Mouse (Mus musculus): ENCODE results near the gene Sgms1. TPM values are rescaled to one million over a fixed set of nuclear protein-coding genes. Genes with fewer than 3 reads are reported as not detected.
"Not testable (repeated sequence)": the region's sequence is repeated elsewhere in the genome, so short reads cannot be mapped to it uniquely, and the experiment has no call there.

Sgms1 gene
- polyA plus RNA-seq, 1 experiment from 2014 or later: 14.3 TPM

GRCm38 (mm10) chr19:32137904-32138303, 251.6 kb downstream of the Sgms1 start:
- 86% methylated on average over 5 of the region's 5 CpGs for WGBS
- H3K27ac ChIP-seq: no peak overlapping the region
- no peak for DNase-seq (ENCODE audit: low spot score)
- no peaks in the 10 kb centered on the region for H3K36me3 ChIP-seq
- no peaks in the 10 kb centered on the region for H3K27me3 ChIP-seq (ENCODE audit: low read depth, poor library complexity, severe bottlenecking)
- H3K9me3 ChIP-seq (replicated peaks): no peaks in the 10 kb centered on the region
- H3K4me3 ChIP-seq: no peak overlapping the region
- peaks cover 5% of the 10 kb centered on the region for H3K4me1 ChIP-seq

- Histone ChIP-seq H3K27ac (no peak overlapping the region), H3K4me1 (peaks cover 7% of the 10 kb centered on the region), H3K9me3 (replicated peaks) (no peaks in the 10 kb centered on the region), H3K4me3 (no peak overlapping the region), H3K27me3 (ENCODE audit: low read depth, poor library complexity, severe bottlenecking) (no peaks in the 10 kb centered on the region), H3K36me3 (no peaks in the 10 kb centered on the region)
- no peak for DNase-seq (ENCODE audit: low spot score)
- 64% methylated on average over 4 of the region's 4 CpGs for WGBS
These were observed 252.5 kb downstream of the Sgms1 start for GRCm38 (mm10) chr19:32136888-32137625.

GRCm38 (mm10) chr19:32131707-32132488, 257.6 kb downstream of the Sgms1 start:
- not testable (repeated sequence) for H3K4me3 ChIP-seq; H3K9me3 ChIP-seq (replicated peaks); H3K36me3 ChIP-seq; H3K27ac ChIP-seq; DNase-seq (ENCODE audit: low spot score); H3K27me3 ChIP-seq (ENCODE audit: low read depth, poor library complexity, severe bottlenecking)
- H3K4me1 ChIP-seq: peaks cover 17% of the 10 kb centered on the region
- WGBS: 89% methylated on average over 17 of the region's 17 CpGs

GRCm38 (mm10) chr19:32129281-32129680, 260.2 kb downstream of the Sgms1 start:
- no peaks in the 10 kb centered on the region for H3K27me3 ChIP-seq (ENCODE audit: low read depth, poor library complexity, severe bottlenecking)
- no peak overlapping the region for H3K27ac ChIP-seq
- H3K4me1 ChIP-seq: peaks cover 15% of the 10 kb centered on the region
- WGBS: 96% methylated on average over 8 of the region's 8 CpGs
- H3K36me3 ChIP-seq: no peaks in the 10 kb centered on the region
- no peak overlapping the region for H3K4me3 ChIP-seq
- no peaks in the 10 kb centered on the region for H3K9me3 ChIP-seq (replicated peaks)
- DNase-seq (ENCODE audit: low spot score): no peak

- 77% methylated on average over 10 of the region's 10 CpGs for WGBS
- DNase-seq (ENCODE audit: low spot score): no peak
- no peak overlapping the region for H3K27ac ChIP-seq
These were observed 262.2 kb downstream of the Sgms1 start for GRCm38 (mm10) chr19:32127180-32127850.

GRCm38 (mm10) chr19:32124155-32124554, 265.4 kb downstream of the Sgms1 start:
- no peak for DNase-seq (ENCODE audit: low spot score)
- H3K4me3 ChIP-seq: no peak overlapping the region
- no peak overlapping the region for H3K27ac ChIP-seq
- H3K27me3 ChIP-seq (ENCODE audit: low read depth, poor library complexity, severe bottlenecking): no peaks in the 10 kb centered on the region
- WGBS: 90% methylated on average over 9 of the region's 9 CpGs
- no peaks in the 10 kb centered on the region for H3K9me3 ChIP-seq (replicated peaks)
- 0 out of 2 replicates have a peak, but pooled peaks cover 4% of the 10 kb centered on the region for H3K4me1 ChIP-seq
- no peaks in the 10 kb centered on the region for H3K36me3 ChIP-seq

More at GRCm38 (mm10) chr19:32127180-32127850, 262.2 kb downstream of the Sgms1 start:
- no peaks in the 10 kb centered on the region for H3K9me3 ChIP-seq (replicated peaks)
- H3K4me1 ChIP-seq: peaks cover 15% of the 10 kb centered on the region; the same call in 1 of the 2 replicates
- no peaks in the 10 kb centered on the region for H3K27me3 ChIP-seq (ENCODE audit: low read depth, poor library complexity, severe bottlenecking)
- no peaks in the 10 kb centered on the region for H3K36me3 ChIP-seq
- H3K4me3 ChIP-seq: no peak overlapping the region

GRCm38 (mm10) chr19:32123196-32123595, 266.3 kb downstream of the Sgms1 start:
- Histone ChIP-seq H3K9me3 (replicated peaks) (no peaks in the 10 kb centered on the region), H3K4me3 (no peak overlapping the region), H3K4me1 (0 out of 2 replicates have a peak, but pooled peaks cover 4% of the 10 kb centered on the region), H3K27me3 (ENCODE audit: low read depth, poor library complexity, severe bottlenecking) (no peaks in the 10 kb centered on the region), H3K36me3 (no peaks in the 10 kb centered on the region), H3K27ac (no peak overlapping the region)
- no peak for DNase-seq (ENCODE audit: low spot score)
- WGBS: 94% methylated on average over 5 of the region's 5 CpGs

- Histone ChIP-seq H3K4me3 (no peak overlapping the region), H3K27me3 (ENCODE audit: low read depth, poor library complexity, severe bottlenecking) (no peaks in the 10 kb centered on the region), H3K27ac (no peak overlapping the region), H3K36me3 (no peaks in the 10 kb centered on the region), H3K9me3 (replicated peaks) (no peaks in the 10 kb centered on the region), H3K4me1 (no peaks in the 10 kb centered on the region)
- no peak for DNase-seq (ENCODE audit: low spot score)
- 57% methylated on average over 1 of the region's 1 CpGs for WGBS
These were observed 268.7 kb downstream of the Sgms1 start for GRCm38 (mm10) chr19:32120798-32121197.

- Histone ChIP-seq H3K27ac (no peak overlapping the region), H3K4me3 (no peak overlapping the region), H3K36me3 (no peaks in the 10 kb centered on the region), H3K9me3 (replicated peaks) (no peaks in the 10 kb centered on the region), H3K4me1 (no peaks in the 10 kb centered on the region), H3K27me3 (ENCODE audit: low read depth, poor library complexity, severe bottlenecking) (no peaks in the 10 kb centered on the region)
- 91% methylated on average over 2 of the region's 2 CpGs for WGBS
- DNase-seq (ENCODE audit: low spot score): no peak
These were observed 269.8 kb downstream of the Sgms1 start for GRCm38 (mm10) chr19:32119666-32120065.

- 83% methylated on average over 3 of the region's 3 CpGs for WGBS
- no peaks in the 10 kb centered on the region for H3K27me3 ChIP-seq (ENCODE audit: low read depth, poor library complexity, severe bottlenecking)
- DNase-seq (ENCODE audit: low spot score): no peak
- no peak overlapping the region for H3K4me3 ChIP-seq
- no peak overlapping the region for H3K27ac ChIP-seq
- no peaks in the 10 kb centered on the region for H3K4me1 ChIP-seq
- no peaks in the 10 kb centered on the region for H3K36me3 ChIP-seq
- H3K9me3 ChIP-seq (replicated peaks): no peaks in the 10 kb centered on the region
These were observed 271.0 kb downstream of the Sgms1 start for GRCm38 (mm10) chr19:32118496-32118895.

GRCm38 (mm10) chr19:32117484-32118018, 272.0 kb downstream of the Sgms1 start:
- no peaks in the 10 kb centered on the region for H3K36me3 ChIP-seq
- H3K9me3 ChIP-seq (replicated peaks): no peaks in the 10 kb centered on the region
- DNase-seq (ENCODE audit: low spot score): no peak
- H3K27ac ChIP-seq: no peak overlapping the region
- H3K4me1 ChIP-seq: no peaks in the 10 kb centered on the region
- H3K4me3 ChIP-seq: no peak overlapping the region
- WGBS: 82% methylated on average over 6 of the region's 6 CpGs
- H3K27me3 ChIP-seq (ENCODE audit: low read depth, poor library complexity, severe bottlenecking): no peaks in the 10 kb centered on the region

- no peaks in the 10 kb centered on the region for H3K36me3 ChIP-seq
- peaks cover 9% of the 10 kb centered on the region; the same call in 1 of the 2 replicates for H3K4me1 ChIP-seq
- 87% methylated on average over 8 of the region's 8 CpGs for WGBS
- H3K4me3 ChIP-seq: no peak overlapping the region
- H3K9me3 ChIP-seq (replicated peaks): no peaks in the 10 kb centered on the region; the same call in 1 of the 2 replicates
- no peaks in the 10 kb centered on the region for H3K27me3 ChIP-seq (ENCODE audit: low read depth, poor library complexity, severe bottlenecking)
- no peak for DNase-seq (ENCODE audit: low spot score)
- H3K27ac ChIP-seq: no peak overlapping the region
These were observed 277.4 kb downstream of the Sgms1 start for GRCm38 (mm10) chr19:32111866-32112790.

Measured in limb, embryonic 10.5 days (tissue).